Mouse (Mus musculus) embryonic facial prominence, embryonic 12.5 days (tissue): ENCODE measurements around the gene Siglec1. TPM values are rescaled to one million over a fixed set of nuclear protein-coding genes. Genes with fewer than 3 reads are reported as not detected.

Experiments
- ATAC-seq: fragments of 200-750 bp; cut with Nextera tagmentation; 2 replicates; pipeline ENCODE4 v1.8.0; 2017; ENCODE audit not compliant: insufficient number of reproducible peaks, insufficient read depth, low FRiP score, low TSS enrichment
- H3K27ac ChIP-seq: fragments of 300-500 bp; sonication (generic); 2 replicates; pipeline ENCODE4 v1.5.1; 2016; ENCODE audit warnings: mild to moderate bottlenecking
- H3K27me3 ChIP-seq: fragments of 300-500 bp; sonication (generic); 2 replicates; pipeline ENCODE4 v1.6.1; 2016; ENCODE audit warnings: mild to moderate bottlenecking, moderate library complexity
- H3K36me3 ChIP-seq: fragments of 300-500 bp; sonication (generic); 2 replicates; pipeline ENCODE4 v1.6.1; 2016; ENCODE audit warnings: mild to moderate bottlenecking
- H3K4me1 ChIP-seq: fragments of 300-500 bp; sonication (generic); 2 replicates; pipeline ENCODE4 v1.6.1; 2016
- H3K4me2 ChIP-seq: fragments of 300-500 bp; sonication (generic); replicated peaks from 2 replicates; pipeline ENCODE4 v1.6.1; 2016; ENCODE audit warnings: mild to moderate bottlenecking, moderate library complexity
- H3K4me3 ChIP-seq: fragments of 300-500 bp; sonication (generic); 2 replicates; pipeline ENCODE4 v1.5.1; 2016; ENCODE audit warnings: mild to moderate bottlenecking
- H3K9ac ChIP-seq: fragments of 300-500 bp; sonication (generic); 2 replicates; pipeline ENCODE4 v1.6.1; 2016; ENCODE audit warnings: mild to moderate bottlenecking, moderate library complexity
- H3K9me3 ChIP-seq: fragments of 300-500 bp; sonication (generic); 2 replicates; pipeline ENCODE4 v1.6.1; 2016; ENCODE audit warnings: mild to moderate bottlenecking, moderate library complexity
- WGBS: fragments of 180-500 bp; shearing (Covaris S2); methylation state at CpG from one replicate; pipeline ENCODE4 v1.1.7; 2016; 5-methylcytosine and 5-hydroxymethylcytosine counted together
- polyA plus RNA-seq: library from polyadenylated mRNA; unstranded; fragments of >200 nt; fragmentation: Nextera tagmentation; extraction: Ambion mirVana; gene quantifications from 2 replicates; pipeline ENCODE4 v1.2.1, GENCODE M21; 2016

Siglec1 gene
- polyA plus RNA-seq: 0.08 and 0.11 TPM in 2 replicates

- Histone ChIP-seq H3K36me3 (no peaks in the 10 kb centered on the region), H3K4me1 (no peaks in the 10 kb centered on the region), H3K4me2 (no peak within 1 kb of the TSS), H3K4me3 (no peak within 1 kb of the TSS), H3K27me3 (no peaks in the 10 kb centered on the region), H3K9me3 (no peaks in the 10 kb centered on the region), H3K27ac (no peak within 1 kb of the TSS), H3K9ac (no peak within 1 kb of the TSS)
- ATAC-seq: no peak
- 86% methylated on average over 11 of the region's 11 CpGs for WGBS
These were observed at the start of gene Siglec1 for GRCm38 (mm10) chr2:131086667-131087390. Siglec1 (minus strand) TSS chr2:131086765.

GRCm38 (mm10) chr2:131135521-131136139 is 49.1 kb upstream of the Siglec1 start:
- Histone ChIP-seq H3K9ac (no peak overlapping the region), H3K4me3 (no peak overlapping the region), H3K4me2 (no peak overlapping the region), H3K4me1 (peaks cover 15% of the 10 kb centered on the region), H3K27me3 (no peaks in the 10 kb centered on the region), H3K36me3 (peaks cover 64% of the 10 kb centered on the region), H3K27ac (no peak overlapping the region), H3K9me3 (no peaks in the 10 kb centered on the region)
- 0 out of 2 replicates have a peak, but pooled peaks have one; percentile 23 for ATAC-seq
- 68% methylated on average over 11 of the region's 11 CpGs for WGBS

GRCm38 (mm10) chr2:131134826-131135400 is 48.3 kb upstream of the Siglec1 start:
- Histone ChIP-seq H3K9me3 (no peaks in the 10 kb centered on the region), H3K9ac (no peak overlapping the region), H3K27ac (peak overlapping the region; percentile 51; the same call in 1 of the 2 replicates), H3K4me3 (no peak overlapping the region), H3K4me2 (no peak overlapping the region), H3K4me1 (peaks cover 15% of the 10 kb centered on the region), H3K27me3 (no peaks in the 10 kb centered on the region), H3K36me3 (peaks cover 58% of the 10 kb centered on the region)
- ATAC-seq: no peak
- WGBS: 76% methylated on average over 8 of the region's 8 CpGs

GRCm38 (mm10) chr2:131134381-131134780 is 47.8 kb upstream of the Siglec1 start:
- WGBS: 75% methylated on average over 1 of the region's 1 CpGs
- H3K9me3 ChIP-seq: no peaks in the 10 kb centered on the region
- H3K4me2 ChIP-seq: no peak overlapping the region
- peak overlapping the region; percentile 51; the same call in 1 of the 2 replicates for H3K27ac ChIP-seq
- no peak for ATAC-seq
- peaks cover 53% of the 10 kb centered on the region for H3K36me3 ChIP-seq
- peaks cover 15% of the 10 kb centered on the region for H3K4me1 ChIP-seq
- no peaks in the 10 kb centered on the region for H3K27me3 ChIP-seq
- no peak overlapping the region for H3K9ac ChIP-seq
- H3K4me3 ChIP-seq: no peak overlapping the region

GRCm38 (mm10) chr2:131132930-131133547 is 46.5 kb upstream of the Siglec1 start, which contains the start of gene Gm11037:
Gm11037 (plus strand) TSS chr2:131133497.
- Histone ChIP-seq H3K4me1 (peaks cover 27% of the 10 kb centered on the region), H3K4me2 (no peak within 1 kb of the TSS), H3K27me3 (no peaks in the 10 kb centered on the region), H3K36me3 (peaks cover 41% of the 10 kb centered on the region), H3K9me3 (no peaks in the 10 kb centered on the region), H3K27ac (no peak within 1 kb of the TSS), H3K4me3 (no peak within 1 kb of the TSS), H3K9ac (no peak within 1 kb of the TSS)
- ATAC-seq: no peak
- 72% methylated on average over 9 of the region's 9 CpGs for WGBS

GRCm38 (mm10) chr2:131132111-131132888 is 45.7 kb upstream of the Siglec1 start:
- no peak overlapping the region for H3K27ac ChIP-seq
- WGBS: 78% methylated on average over 10 of the region's 10 CpGs
- no peaks in the 10 kb centered on the region for H3K9me3 ChIP-seq
- no peaks in the 10 kb centered on the region for H3K27me3 ChIP-seq
- H3K4me1 ChIP-seq: peaks cover 29% of the 10 kb centered on the region
- no peak for ATAC-seq
- H3K4me3 ChIP-seq: no peak overlapping the region
- no peak overlapping the region for H3K4me2 ChIP-seq
- H3K36me3 ChIP-seq: peaks cover 33% of the 10 kb centered on the region
- no peak overlapping the region for H3K9ac ChIP-seq

GRCm38 (mm10) chr2:131130849-131131248 is 44.3 kb upstream of the Siglec1 start:
- WGBS: 79% methylated on average over 2 of the region's 2 CpGs
- Histone ChIP-seq H3K4me1 (peaks cover 43% of the 10 kb centered on the region), H3K4me2 (no peak overlapping the region), H3K27me3 (no peaks in the 10 kb centered on the region), H3K4me3 (no peak overlapping the region), H3K9ac (no peak overlapping the region), H3K27ac (no peak overlapping the region), H3K36me3 (peaks cover 25% of the 10 kb centered on the region), H3K9me3 (no peaks in the 10 kb centered on the region)
- no peak for ATAC-seq

- Histone ChIP-seq H3K27ac (no peak overlapping the region), H3K9ac (no peak overlapping the region), H3K4me3 (no peak overlapping the region), H3K4me1 (peaks cover 38% of the 10 kb centered on the region), H3K27me3 (no peaks in the 10 kb centered on the region), H3K36me3 (peaks cover 15% of the 10 kb centered on the region), H3K4me2 (no peak overlapping the region), H3K9me3 (no peaks in the 10 kb centered on the region)
- no peak for ATAC-seq
- WGBS: 86% methylated on average over 5 of the region's 5 CpGs
These were observed 43.3 kb upstream of the Siglec1 start for GRCm38 (mm10) chr2:131129836-131130235.

GRCm38 (mm10) chr2:131128636-131129157 is 42.1 kb upstream of the Siglec1 start:
- H3K9me3 ChIP-seq: no peaks in the 10 kb centered on the region
- no peak overlapping the region for H3K9ac ChIP-seq
- ATAC-seq: no peak
- no peak overlapping the region for H3K4me3 ChIP-seq
- H3K36me3 ChIP-seq: peaks cover 5% of the 10 kb centered on the region; the same call in 1 of the 2 replicates
- H3K4me2 ChIP-seq: peak overlapping the region; percentile 58
- H3K27me3 ChIP-seq: no peaks in the 10 kb centered on the region
- H3K27ac ChIP-seq: no peak overlapping the region
- 84% methylated on average over 3 of the region's 3 CpGs for WGBS
- peaks cover 40% of the 10 kb centered on the region for H3K4me1 ChIP-seq

GRCm38 (mm10) chr2:131128211-131128610 is 41.6 kb upstream of the Siglec1 start:
- Histone ChIP-seq H3K9ac (peak overlapping the region; percentile 90), H3K9me3 (no peaks in the 10 kb centered on the region), H3K4me1 (peaks cover 40% of the 10 kb centered on the region), H3K4me2 (peak overlapping the region; percentile 58), H3K36me3 (peaks cover 5% of the 10 kb centered on the region; the same call in 1 of the 2 replicates), H3K27ac (no peak overlapping the region), H3K27me3 (no peaks in the 10 kb centered on the region), H3K4me3 (peak overlapping the region; percentile 65)
- no peak for ATAC-seq
- 83% methylated on average over 5 of the region's 5 CpGs for WGBS
